Mouse (Mus musculus) brain, embryonic 18.5 days (tissue): Measurements from ENCODE around the gene Olfr1034.
"Not testable (repeated sequence)": the region's sequence is repeated elsewhere in the genome, so short reads cannot be mapped to it uniquely, and the experiment has no call there.

Source experiments
- DNase-seq: peaks from one replicate; pipeline ENCODE4 v3.0.0-alpha.2; 2012; ENCODE audit warnings: low read depth, low spot score

Olfr1034 gene

DNA sequence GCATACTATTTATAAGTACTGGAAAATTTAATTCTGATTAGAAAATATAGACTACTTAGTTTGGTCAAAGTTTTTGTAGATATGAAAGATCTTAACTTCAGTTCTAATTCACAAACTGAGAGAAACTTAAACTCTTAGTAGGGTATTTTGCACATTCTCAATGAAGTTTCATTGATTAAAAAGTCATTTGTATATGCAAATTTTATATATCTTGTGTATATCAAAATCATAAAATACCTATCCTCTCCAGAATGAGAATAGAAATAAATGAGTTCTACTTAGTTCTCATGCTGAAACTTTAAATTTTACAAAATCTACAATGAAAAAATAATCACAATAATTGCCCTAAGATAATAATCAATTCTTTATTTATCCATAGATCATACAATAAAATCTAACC lies at the start of gene Olfr1034:
Gene Olfr1034, plus strand, starts transcription at position 301 of the 400 bp plus-strand sequence.
- DNase-seq = no peak

DNA sequence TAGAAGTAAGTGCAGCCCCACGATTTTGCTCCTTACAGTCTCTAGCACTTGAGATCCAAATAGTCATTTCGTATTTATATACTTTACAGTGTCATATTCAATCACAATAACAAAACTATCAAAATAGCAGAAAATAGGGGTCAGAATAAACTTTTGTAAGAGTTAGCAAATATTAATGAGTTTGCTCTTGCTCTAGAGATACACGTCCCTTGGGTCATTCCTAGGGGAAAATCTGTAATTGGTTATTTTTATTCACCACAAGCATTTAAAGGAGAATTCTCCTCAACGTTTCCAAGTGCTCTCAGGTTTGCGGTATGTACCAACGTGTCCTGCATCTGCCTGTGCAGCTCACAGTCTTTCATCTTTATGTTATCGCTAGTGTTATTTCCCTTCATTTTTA lies 40.4 kb upstream of the Olfr1034 start, which contains the start of gene Olfr1032:
Gene Olfr1032, plus strand, starts transcription at position 301 of the 400 bp plus-strand sequence.
- DNase-seq = no peak

DNA sequence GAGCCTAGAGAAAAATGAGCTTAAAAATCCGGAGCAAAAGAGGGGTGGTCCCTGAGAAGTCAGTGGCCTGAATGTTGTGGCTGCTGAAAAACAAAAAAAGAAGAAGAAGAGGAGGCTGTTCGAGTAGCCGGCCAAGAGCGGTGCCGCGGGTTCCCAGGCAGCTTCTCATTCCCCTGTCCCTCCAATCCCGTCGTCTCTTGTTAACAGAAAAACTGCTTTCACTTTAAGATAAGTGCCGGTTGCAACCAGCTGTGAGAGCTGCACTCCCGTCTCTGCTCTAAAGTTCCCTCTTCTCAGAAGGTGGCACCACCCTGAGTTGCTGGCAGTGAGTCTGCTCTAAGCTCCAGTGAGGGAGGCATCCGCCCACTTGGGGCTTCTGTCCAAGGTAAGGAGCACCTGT lies 25.3 kb upstream of the Olfr1034 start, which contains the start of gene Olfr1033:
Gene Olfr1033, plus strand, starts transcription at position 228 of the 400 bp plus-strand sequence.
- DNase-seq = not testable (repeated sequence)

DNA sequence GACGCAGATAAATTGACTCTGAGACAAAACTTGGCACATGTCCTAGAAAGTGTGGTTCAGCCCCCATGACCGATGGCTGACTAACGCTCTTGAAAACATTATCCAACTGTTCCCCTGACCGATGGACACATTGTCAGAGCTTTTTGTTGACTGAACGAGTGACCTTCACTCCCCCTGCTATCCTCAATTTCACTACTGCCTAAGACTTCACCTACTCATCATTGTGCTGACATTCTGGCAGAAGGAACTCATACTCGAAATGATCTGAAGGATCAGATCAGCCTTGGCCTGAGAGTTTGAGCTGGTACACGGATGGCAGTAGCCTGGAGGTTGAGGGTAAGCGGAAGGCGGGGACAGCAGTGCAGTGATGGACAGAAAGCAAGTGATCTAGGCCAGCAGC lies 24.1 kb upstream of the Olfr1034 start:
- DNase-seq = not testable (repeated sequence)

DNA sequence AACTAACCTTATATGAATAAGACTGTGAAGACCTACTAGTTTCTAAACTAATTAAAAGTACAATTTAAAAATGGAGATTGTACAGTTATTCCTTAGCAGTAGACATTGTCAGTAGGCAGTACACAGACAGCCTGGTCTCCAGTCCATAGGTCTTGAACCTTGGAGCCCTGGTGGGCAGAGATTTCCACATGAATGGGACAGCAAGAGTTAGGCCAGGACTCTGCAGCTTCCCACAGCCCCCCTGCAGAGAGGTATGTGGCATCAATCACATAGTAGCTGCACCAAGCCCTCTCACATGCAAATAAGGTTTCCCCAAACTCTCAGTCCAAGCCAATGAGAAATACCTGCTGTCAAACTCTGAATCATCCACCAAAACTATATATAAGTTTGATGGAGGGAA lies 5.1 kb downstream of the Olfr1034 start:
- not testable (repeated sequence) for DNase-seq

DNA sequence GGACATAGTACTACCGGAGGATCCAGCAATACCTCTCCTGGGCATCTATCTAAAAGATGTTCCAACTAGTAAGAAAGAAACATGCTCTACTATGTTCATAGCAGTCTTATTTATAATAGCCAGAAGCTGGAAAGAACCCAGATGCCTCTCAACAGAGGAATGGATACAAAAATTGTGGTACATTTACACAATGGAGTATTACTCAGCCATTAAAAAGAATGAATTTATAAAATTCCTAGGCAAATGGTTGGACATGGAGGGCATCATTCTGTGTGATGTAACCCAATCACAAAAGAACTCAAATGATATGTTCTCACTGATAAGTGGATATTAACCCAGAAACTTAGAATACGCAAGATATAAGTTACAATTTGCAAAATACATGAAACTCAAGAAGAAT lies 18.1 kb downstream of the Olfr1034 start:
- not testable (repeated sequence) for DNase-seq

DNA sequence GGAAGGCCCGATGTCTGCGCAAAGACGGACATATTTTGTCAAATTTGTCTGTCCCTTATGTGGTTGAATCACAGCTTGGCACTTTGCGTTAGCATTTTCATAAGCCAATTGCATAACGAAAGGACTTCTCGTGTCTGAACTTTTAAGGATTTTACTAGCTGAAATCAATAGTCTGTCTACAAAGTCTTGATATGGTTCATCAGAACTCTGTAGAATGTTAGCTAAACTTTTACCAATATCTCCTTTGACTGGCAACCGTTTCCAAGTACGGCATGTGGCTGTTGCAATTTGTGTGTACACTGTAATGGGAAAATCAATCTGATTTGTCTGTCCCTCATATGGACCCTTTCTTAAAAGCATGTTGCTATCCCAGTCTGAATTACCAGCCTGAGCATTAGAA lies 24.5 kb downstream of the Olfr1034 start:
- DNase-seq = no peak

DNA sequence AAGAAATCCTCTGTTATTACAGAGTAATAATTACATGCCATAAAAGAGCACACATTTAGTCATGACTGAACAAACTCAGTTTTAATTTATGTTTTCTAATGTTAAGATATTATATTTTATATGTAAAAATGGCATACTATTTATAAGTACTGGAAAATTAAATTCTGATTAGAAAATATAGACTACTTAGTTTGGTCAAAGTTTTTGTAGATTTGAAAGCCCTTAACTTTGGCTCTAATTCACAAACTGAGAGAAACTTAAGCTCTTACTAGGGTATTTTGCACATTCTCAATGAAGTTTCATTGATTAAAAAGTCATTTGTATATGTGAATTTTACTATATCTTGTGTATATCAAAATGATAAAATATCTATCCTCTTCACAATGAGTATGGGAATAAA lies 28.0 kb downstream of the Olfr1034 start, which contains the start of gene Olfr1036:
Gene Olfr1036, plus strand, starts transcription at position 301 of the 400 bp plus-strand sequence.
- not testable (repeated sequence) for DNase-seq

DNA sequence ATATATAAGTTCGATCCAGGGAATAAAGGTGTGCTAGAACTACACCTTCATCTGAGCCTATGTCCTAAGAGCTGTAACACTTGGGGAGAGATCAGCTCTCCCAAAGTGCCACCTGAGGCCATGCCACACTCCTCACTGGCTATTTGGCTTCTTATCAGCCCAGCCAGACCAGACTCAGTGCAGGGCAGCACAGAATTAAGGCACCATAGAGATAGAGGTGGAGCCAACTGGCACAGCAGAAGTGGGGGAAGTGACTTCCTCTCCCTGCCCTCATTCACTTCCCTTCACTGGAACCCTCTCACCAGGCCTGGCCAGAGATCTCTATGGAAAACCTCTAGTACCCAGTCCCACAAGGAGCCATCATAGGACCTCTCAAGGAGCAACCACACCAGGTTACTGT lies 34.8 kb downstream of the Olfr1034 start:
- not testable (repeated sequence) for DNase-seq

DNA sequence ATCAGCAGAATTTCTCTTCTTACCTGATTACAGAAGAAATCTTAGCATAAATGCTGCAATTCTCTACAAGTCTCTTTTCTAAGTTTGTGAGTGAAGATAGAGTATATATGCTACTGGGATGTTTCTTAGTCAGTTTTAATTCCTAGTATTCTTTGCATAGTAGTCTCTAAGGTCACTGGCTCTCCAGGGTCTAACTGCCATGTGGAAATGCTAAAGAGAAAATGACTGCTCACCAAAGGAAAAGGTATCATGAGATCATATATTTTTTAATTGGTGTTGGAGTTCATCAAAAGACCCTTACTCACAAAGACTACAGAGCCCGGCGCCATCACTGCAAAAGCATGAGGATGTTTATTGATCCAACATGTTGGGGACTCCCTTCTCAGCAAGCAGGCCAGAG lies 41.6 kb downstream of the Olfr1034 start, which contains the start of gene Olfr1037:
Gene Olfr1037, minus strand, starts transcription at position 101 of the 400 bp plus-strand sequence.
- no peak for DNase-seq
